8 mouse cellular contexts compared by ENCODE assay signal in the genomic region with DNA sequence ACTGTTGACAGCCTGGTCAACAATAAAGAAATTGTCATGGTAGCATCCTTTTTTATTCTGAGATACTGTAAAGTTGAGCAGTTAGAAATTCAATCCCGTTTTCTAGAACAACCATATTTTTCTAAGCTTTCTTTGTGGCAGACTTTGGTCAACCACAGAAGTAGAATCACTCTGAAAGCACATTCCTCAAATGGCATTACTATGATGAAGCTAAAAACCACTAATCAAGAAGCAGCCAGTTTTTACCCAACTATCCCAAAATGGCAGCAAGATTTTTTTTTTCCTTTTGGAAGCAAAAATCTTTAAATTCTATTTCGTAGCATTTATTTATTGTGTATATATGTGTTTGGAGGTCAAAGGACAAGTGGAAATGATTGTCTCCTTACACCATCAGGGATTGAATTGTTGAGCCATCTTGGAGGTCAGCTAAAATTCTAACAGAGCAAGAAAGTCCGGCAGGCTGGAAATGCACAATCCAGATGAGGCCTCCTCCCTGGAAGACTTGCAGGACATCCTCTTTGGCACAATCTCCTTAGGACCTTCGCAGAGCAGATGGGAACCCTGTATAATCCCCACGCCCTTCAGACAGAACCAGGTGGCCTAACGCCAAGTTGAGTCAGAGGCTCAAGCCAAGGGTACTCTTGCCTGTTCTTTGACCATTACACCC. TPM values are rescaled to one million over a fixed set of nuclear protein-coding genes. Genes with fewer than 3 reads are reported as not detected.
A peak's percentile ranks its signal among the peaks of the same experiment; 100 is the strongest.
DNase-seq lines count a peak whose midpoint lies in the region; ATAC-seq and TF ChIP-seq lines count a peak whose summit lies in the region.

No protein-coding gene starts in this region.

- H3K4me1 ChIP-seq in heart, embryonic 14.5 days (ENCODE audit: control insufficient read depth in 2 of 2, insufficient read depth in 2 of 2, low read length in 2 of 2) = peaks cover 4 to 18% of the 10 kb centered on the region in 2 experiments
- peaks cover 2% of the 10 kb centered on the region for H3K4me1 ChIP-seq in ES-Bruce4 (ENCODE audit: control insufficient read depth, insufficient read depth, low read length)
- peaks cover 12% of the 10 kb centered on the region for H3K4me1 ChIP-seq in midbrain, embryonic 11.5 days (ENCODE audit: control insufficient read depth, insufficient read depth, low read length)

- H3K9me3 ChIP-seq in heart, embryonic 14.5 days (ENCODE audit: control insufficient read depth, low read length) = 0 out of 2 replicates have a peak, but pooled peaks cover 3% of the 10 kb centered on the region
- no peaks in the 10 kb centered on the region for H3K9me3 ChIP-seq in ES-Bruce4 (replicated peaks; ENCODE audit: control insufficient read depth, insufficient read depth, low read length, poor library complexity, severe bottlenecking)
- no peaks in the 10 kb centered on the region for H3K9me3 ChIP-seq in midbrain, embryonic 11.5 days (ENCODE audit: control insufficient read depth, low read length)

- TF ChIP-seq EP300 in ES-Bruce4 (IDR thresholded peaks at IDR 0.05; ENCODE audit: insufficient read depth, low read depth, low read length) = no peak

- no peaks in the 10 kb centered on the region for H3K27me3 ChIP-seq in heart, embryonic 14.5 days (ENCODE audit: control insufficient read depth, insufficient read depth, low read length)
- no peaks in the 10 kb centered on the region for H3K27me3 ChIP-seq in ES-Bruce4 (ENCODE audit: control insufficient read depth, insufficient read depth, low read length, poor library complexity, severe bottlenecking)
- no peaks in the 10 kb centered on the region for H3K27me3 ChIP-seq in midbrain, embryonic 11.5 days (ENCODE audit: control insufficient read depth, insufficient read depth, low read length)

- peak overlapping the region; percentile 38 to 91 for H3K4me3 ChIP-seq in heart, embryonic 14.5 days (ENCODE audit: control insufficient read depth in 1 of 2, insufficient read depth in 1 of 2, low read depth in 1 of 2, low read length in 2 of 2)
- peak overlapping the region; percentile 74 for H3K4me3 ChIP-seq in ES-Bruce4 (ENCODE audit: low read depth, low read length)
- H3K4me3 ChIP-seq in midbrain, embryonic 11.5 days (ENCODE audit: low read depth, low read length) = peak overlapping the region; percentile 78

- no peak for TF ChIP-seq POLR2A in ES-Bruce4 (IDR thresholded peaks at IDR 0.05; ENCODE audit: insufficient read depth, low read length)

- no peak for ATAC-seq in heart, embryonic 14.5 days (ENCODE audit: insufficient number of reproducible peaks, insufficient read depth, low FRiP score, low read depth)
- ATAC-seq in midbrain, embryonic 11.5 days (ENCODE audit: low FRiP score) = no peak

- DNase-seq in heart, adult 18-20 months = no peak
- DNase-seq in gonadal fat pad, adult 2 months (ENCODE audit: low read depth) = peak; percentile 17
- no peak for DNase-seq in midbrain, embryonic 11.5 days (ENCODE audit: low spot score, missing footprints)
- DNase-seq in cerebellum, adult 11 months = no peak
- DNase-seq in natural killer cell, adult 2 months (ENCODE audit: low spot score in 2 of 2) = no peak
- no peak for DNase-seq in thymus, postnatal 0 days (ENCODE audit: low spot score)

- no peaks in the 10 kb centered on the region for H3K36me3 ChIP-seq in heart, embryonic 14.5 days (ENCODE audit: control insufficient read depth, insufficient read depth, low read length)
- H3K36me3 ChIP-seq in ES-Bruce4 (ENCODE audit: control insufficient read depth, insufficient read depth, low read length, poor library complexity, severe bottlenecking) = no peaks in the 10 kb centered on the region
- H3K36me3 ChIP-seq in midbrain, embryonic 11.5 days (ENCODE audit: control insufficient read depth, insufficient read depth, low read length) = no peaks in the 10 kb centered on the region

- H3K27ac ChIP-seq in heart, embryonic 14.5 days (replicated peaks in 1 of 2; ENCODE audit: control insufficient read depth in 1 of 2, insufficient read depth in 1 of 2, low read depth in 2 of 2, low read length in 2 of 2) = peak overlapping the region; percentile 87 to 89
- H3K27ac ChIP-seq in ES-Bruce4 (ENCODE audit: insufficient read depth, low read length) = peak overlapping the region; percentile 93
- peak overlapping the region; percentile 53; the same call in 1 of the 2 replicates for H3K27ac ChIP-seq in midbrain, embryonic 11.5 days (ENCODE audit: low read depth, low read length)

- 29% methylated on average over 6 of the region's 6 CpGs for WGBS in heart, embryonic 14.5 days
- 37% methylated on average over 6 of the region's 6 CpGs for WGBS in midbrain, embryonic 11.5 days

- peak overlapping the region; percentile 62 for H3K4me2 ChIP-seq in heart, embryonic 14.5 days (ENCODE audit: low read length)
- H3K4me2 ChIP-seq in midbrain, embryonic 11.5 days = peak overlapping the region; percentile 39

- H3K9ac ChIP-seq in heart, embryonic 14.5 days (ENCODE audit: low read length) = peak overlapping the region; percentile 65
- H3K9ac ChIP-seq in ES-Bruce4 (ENCODE audit: low read depth, poor library complexity, severe bottlenecking) = peak overlapping the region; percentile 61
- H3K9ac ChIP-seq in midbrain, embryonic 11.5 days (ENCODE audit: low read length) = peak overlapping the region; percentile 58

- TF ChIP-seq CTCF in ES-Bruce4 (IDR thresholded peaks at IDR 0.05; ENCODE audit: low read depth, low read length) = no peak

RNA-seq across cellular contexts. Expression of gene Lims1, which starts 0.8 kb away (rescaled TPM):
- polyA plus RNA-seq in heart, embryonic 14.5 days (2014; fragmentation: Nextera tagmentation; extraction: Ambion mirVana) = 179 and 193 TPM in 2 replicates
- total RNA-seq in heart, adult 18-20 months (2021) = 100 to 1,000 TPM; 142 to 163 TPM
- 58.2 and 58.5 TPM in 2 replicates for polyA plus RNA-seq in ES-Bruce4 (2011; ENCODE audit: insufficient read depth, insufficient read length, low read depth, missing spikeins)
- 28.0 and 28.2 TPM in 2 replicates for polyA plus RNA-seq in gonadal fat pad, adult 2 months (2012; rRNA removed)
- 85.7 and 88.6 TPM in 2 replicates for polyA plus RNA-seq in midbrain, embryonic 11.5 days (2014; fragmentation: Nextera tagmentation; extraction: Ambion mirVana)
- polyA plus RNA-seq in thymus, postnatal 0 days (2015; fragmentation: Nextera tagmentation; extraction: Ambion mirVana) = 141 and 155 TPM in 2 replicates
